Mouse (Mus musculus) adrenal gland, adult 8-10 months (tissue): Measurements from ENCODE around the gene Olfr215. TPM values are rescaled to one million over a fixed set of nuclear protein-coding genes. Genes with fewer than 3 reads are reported as not detected.
"Not testable (repeated sequence)": the region's sequence is repeated elsewhere in the genome, so short reads cannot be mapped to it uniquely, and the experiment has no call there.

ENCODE experiments used
- DNase-seq: peaks from one replicate; pipeline ENCODE4 v3.0.0; 2022
- total RNA-seq, 4 experiments: library from RNA; stranded (reverse); gene quantifications; 2 replicates each; pipeline ENCODE4 v1.2.4; 2022

Olfr215 gene
- total RNA-seq, result not detected

- DNase-seq, result no peak
These were observed at the start of gene Olfr215 for GRCm38 (mm10) chr6:116584095-116584494. Olfr215 (minus strand) TSS chr6:116584195.

GRCm38 (mm10) chr6:116632129-116632528, 48.1 kb upstream of the Olfr215 start:
- no peak for DNase-seq

GRCm38 (mm10) chr6:116629766-116630165, 45.8 kb upstream of the Olfr215 start:
- no peak for DNase-seq

GRCm38 (mm10) chr6:116628539-116629171, 44.7 kb upstream of the Olfr215 start, which contains the start of gene Zfp422:
Zfp422 (minus strand) TSS chr6:116628999.
- peak; percentile 20 for DNase-seq

GRCm38 (mm10) chr6:116628095-116628494, 44.1 kb upstream of the Olfr215 start:
- no peak for DNase-seq

GRCm38 (mm10) chr6:116626417-116626816, 42.4 kb upstream of the Olfr215 start:
- DNase-seq, result not testable (repeated sequence)

GRCm38 (mm10) chr6:116621318-116622023, 37.5 kb upstream of the Olfr215 start:
- DNase-seq, result no peak

- DNase-seq, result no peak
These were observed 34.1 kb upstream of the Olfr215 start for GRCm38 (mm10) chr6:116618073-116618472.

- DNase-seq, result no peak
These were observed 31.7 kb upstream of the Olfr215 start for GRCm38 (mm10) chr6:116615719-116616118.

GRCm38 (mm10) chr6:116607230-116607629, 23.2 kb upstream of the Olfr215 start:
- DNase-seq, result no peak

GRCm38 (mm10) chr6:116600969-116601368, 17.0 kb upstream of the Olfr215 start:
- DNase-seq, result not testable (repeated sequence)

- peak; percentile 6 for DNase-seq
These were observed 14.2 kb downstream of the Olfr215 start for GRCm38 (mm10) chr6:116569834-116570233.

- DNase-seq, result no peak
These were observed 29.0 kb downstream of the Olfr215 start for GRCm38 (mm10) chr6:116554952-116555351.

- no peak for DNase-seq
These were observed 30.1 kb downstream of the Olfr215 start, which contains the start of gene Olfr214 for GRCm38 (mm10) chr6:116553935-116554334. Olfr214 (plus strand) TSS chr6:116554235.

- DNase-seq, result not testable (repeated sequence)
These were observed 33.2 kb downstream of the Olfr215 start, which contains the start of gene Gm5580 for GRCm38 (mm10) chr6:116550841-116551240. Gm5580 (plus strand) TSS chr6:116551141.

GRCm38 (mm10) chr6:116542500-116542899, 41.5 kb downstream of the Olfr215 start:
- no peak for DNase-seq

GRCm38 (mm10) chr6:116538156-116538555, 45.8 kb downstream of the Olfr215 start, which contains the start of gene Olfr213:
Olfr213 (plus strand) TSS chr6:116538456.
- no peak for DNase-seq

Other genes with a start within 250 kb of the Olfr215 start
- gene March8, start 246.2 kb downstream of the Olfr215 start, total RNA-seq, result 10 to 100 TPM; 73.0 to 96.4 (median 81.4) TPM
- gene Alox5, start 123.0 kb downstream of the Olfr215 start, total RNA-seq, result 1 to 10 TPM; 1.7 to 4.4 (median 1.9) TPM
- not detected for gene Olfr211, start 95.1 kb downstream of the Olfr215 start, total RNA-seq
- under 1 TPM; 0.10 to 0.12 (median 0.11) TPM for gene Olfr212, start 77.7 kb downstream of the Olfr215 start, total RNA-seq
- gene Olfr213, start 45.7 kb downstream of the Olfr215 start, total RNA-seq, result not detected
- gene Gm5580, start 33.1 kb downstream of the Olfr215 start, total RNA-seq, result 1 to 10 TPM; 2.3 to 4.0 (median 2.9) TPM
- gene Olfr214, start 30.0 kb downstream of the Olfr215 start, total RNA-seq, result not detected
- gene Zfp422, start 44.8 kb upstream of the Olfr215 start, total RNA-seq, result 10 to 100 TPM; 18.0 to 21.8 (median 20.2) TPM
- 1 to 10 TPM; 2.2 to 5.3 (median 4.0) TPM for gene Depp1, start 66.4 kb upstream of the Olfr215 start, total RNA-seq
- gene Rassf4, start 89.8 kb upstream of the Olfr215 start, total RNA-seq, result 1 to 10 TPM; 4.6 to 6.2 (median 5.8) TPM
- under 1 TPM; 0.03 to 0.12 (median 0.08) TPM for gene Tmem72, start 132.7 kb upstream of the Olfr215 start, total RNA-seq